Mouse (Mus musculus): Measurements from ENCODE around the gene Ngf.

Gene Ngf

GRCm38 (mm10) chr3:102507666-102508260 lies 38.0 kb downstream of the Ngf start:
- DNase-seq (ENCODE audit: low spot score in 2 of 2), result no peak

- peak in 1 of 2 experiments; percentile 10 for DNase-seq (ENCODE audit: low spot score in 2 of 2)
Measured at GRCm38 (mm10) chr3:102508455-102508854, 38.7 kb downstream of the Ngf start.

GRCm38 (mm10) chr3:102509601-102510000 lies 39.9 kb downstream of the Ngf start:
- no peak for DNase-seq (ENCODE audit: low spot score in 2 of 2)

- DNase-seq (ENCODE audit: low spot score in 2 of 2), result no peak
Measured at GRCm38 (mm10) chr3:102516937-102517336, 47.2 kb downstream of the Ngf start.

- DNase-seq (ENCODE audit: low spot score in 2 of 2), result no peak
Measured at GRCm38 (mm10) chr3:102521061-102521460, 51.3 kb downstream of the Ngf start.

GRCm38 (mm10) chr3:102523711-102524110 lies 54.0 kb downstream of the Ngf start:
- DNase-seq (ENCODE audit: low spot score in 2 of 2), result no peak

GRCm38 (mm10) chr3:102524951-102525350 lies 55.2 kb downstream of the Ngf start:
- no peak for DNase-seq (ENCODE audit: low spot score in 2 of 2)

GRCm38 (mm10) chr3:102525856-102526255 lies 56.1 kb downstream of the Ngf start:
- DNase-seq (ENCODE audit: low spot score in 2 of 2), result no peak

- no peak for DNase-seq (ENCODE audit: low spot score in 2 of 2)
Measured at GRCm38 (mm10) chr3:102526481-102526880, 56.8 kb downstream of the Ngf start.

GRCm38 (mm10) chr3:102534744-102535143 lies 65.0 kb downstream of the Ngf start:
- DNase-seq (ENCODE audit: low spot score in 2 of 2), result no peak

- no peak for DNase-seq (ENCODE audit: low spot score in 2 of 2)
Measured at GRCm38 (mm10) chr3:102543646-102544045, 73.9 kb downstream of the Ngf start.

- no peak for DNase-seq (ENCODE audit: low spot score in 2 of 2)
Measured at GRCm38 (mm10) chr3:102547536-102547935, 77.8 kb downstream of the Ngf start.

GRCm38 (mm10) chr3:102553935-102554670 lies 84.4 kb downstream of the Ngf start:
- DNase-seq (ENCODE audit: low spot score in 2 of 2), result no peak

- DNase-seq (ENCODE audit: low spot score in 2 of 2), result no peak
Measured at GRCm38 (mm10) chr3:102556108-102556507, 86.4 kb downstream of the Ngf start.

GRCm38 (mm10) chr3:102556645-102557044 lies 86.9 kb downstream of the Ngf start:
- DNase-seq (ENCODE audit: low spot score in 2 of 2), result no peak

All from cerebellum, postnatal 4 days (tissue).